Mouse (Mus musculus): ENCODE data around the gene Casp4.

DNA sequence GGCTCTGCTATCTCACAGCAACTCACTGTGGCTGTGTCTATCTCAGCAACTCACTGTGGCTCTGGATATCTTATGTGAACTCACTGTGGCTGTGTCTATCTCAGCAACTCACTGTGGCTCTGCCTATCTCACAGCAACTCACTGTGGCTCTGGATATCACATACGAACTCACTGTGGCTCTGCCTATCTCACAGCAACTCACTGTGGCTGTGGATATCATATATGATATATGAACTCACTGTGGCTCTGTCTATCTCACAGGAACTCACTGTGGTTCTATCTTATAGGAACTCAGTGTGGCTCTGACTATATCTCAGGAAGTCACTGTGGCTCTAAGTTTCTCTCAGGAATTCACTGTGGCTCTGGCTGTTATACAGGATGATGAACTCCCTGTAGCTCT, 34.5 kb downstream of the Casp4 start:
- no peak for TF ChIP-seq POLR2A (IDR thresholded peaks at IDR 0.05; ENCODE audit: borderline replicate concordance, extremely low read depth, insufficient read depth, insufficient read length, poor library complexity, severe bottlenecking)
- no peak for TF ChIP-seq CTCF (IDR thresholded peaks at IDR 0.05; ENCODE audit: borderline replicate concordance, extremely low read depth, insufficient read depth, insufficient read length)
